Mouse (Mus musculus) midbrain, embryonic 11.5 days (tissue): Measurements from ENCODE around the gene Smurf2. TPM values are rescaled to one million over a fixed set of nuclear protein-coding genes. Genes with fewer than 3 reads are reported as not detected.

ENCODE experiments used
- ATAC-seq: fragments of 200-750 bp; cut with Nextera tagmentation; 2 replicates; pipeline ENCODE4 v1.8.0; 2017; ENCODE audit warnings: moderate TSS enrichment, moderate library complexity; ENCODE audit not compliant: low FRiP score
- DNase-seq: peaks from one replicate; pipeline ENCODE4 v3.0.0; 2015; ENCODE audit warnings: low spot score; ENCODE audit errors: missing footprints
- H3K27ac ChIP-seq: fragments of 300-500 bp; sonication (generic); 2 replicates; pipeline ENCODE4 v1.5.1; 2014; ENCODE audit warnings: low read depth, low read length
- H3K27me3 ChIP-seq: fragments of 300-500 bp; sonication (generic); 2 replicates; pipeline ENCODE4 v1.6.1; 2014; ENCODE audit warnings: mild to moderate bottlenecking, low read length, moderate library complexity, mixed read lengths; ENCODE audit not compliant: control insufficient read depth, insufficient read depth
- H3K36me3 ChIP-seq: fragments of 300-500 bp; sonication (generic); 2 replicates; pipeline ENCODE4 v1.6.1; 2014; ENCODE audit warnings: mild to moderate bottlenecking, low read length, moderate library complexity, mixed read lengths; ENCODE audit not compliant: control insufficient read depth, insufficient read depth
- H3K4me1 ChIP-seq: fragments of 300-500 bp; sonication (generic); 2 replicates; pipeline ENCODE4 v1.6.1; 2014; ENCODE audit warnings: low read length; ENCODE audit not compliant: control insufficient read depth, insufficient read depth
- H3K4me2 ChIP-seq: fragments of 300-500 bp; sonication (generic); 2 replicates; pipeline ENCODE4 v1.6.1; 2014; ENCODE audit warnings: mild to moderate bottlenecking, moderate library complexity
- H3K4me3 ChIP-seq: fragments of 300-500 bp; sonication (generic); 2 replicates; pipeline ENCODE4 v1.5.1; 2014; ENCODE audit warnings: low read depth, low read length
- H3K9ac ChIP-seq: fragments of 300-500 bp; sonication (generic); 2 replicates; pipeline ENCODE4 v1.6.1; 2014; ENCODE audit warnings: low read length
- H3K9me3 ChIP-seq: fragments of 300-500 bp; sonication (generic); 2 replicates; pipeline ENCODE4 v1.6.1; 2016; ENCODE audit warnings: low read length; ENCODE audit not compliant: control insufficient read depth
- WGBS: fragments of 180-500 bp; shearing (Covaris S2); extraction: QIAGEN DNeasy Blood & Tissue Kit; methylation state at CpG from one replicate; pipeline ENCODE4 v1.1.7; 2014; 5-methylcytosine and 5-hydroxymethylcytosine counted together
- polyA plus RNA-seq: library from polyadenylated mRNA; unstranded; fragments of >200 nt; fragmentation: Nextera tagmentation; extraction: Ambion mirVana; gene quantifications from 2 replicates; pipeline ENCODE4 v1.2.1, GENCODE M21; 2014

Gene Smurf2
- polyA plus RNA-seq, 1 experiment from 2014 or later, result 20.6 TPM

DNA sequence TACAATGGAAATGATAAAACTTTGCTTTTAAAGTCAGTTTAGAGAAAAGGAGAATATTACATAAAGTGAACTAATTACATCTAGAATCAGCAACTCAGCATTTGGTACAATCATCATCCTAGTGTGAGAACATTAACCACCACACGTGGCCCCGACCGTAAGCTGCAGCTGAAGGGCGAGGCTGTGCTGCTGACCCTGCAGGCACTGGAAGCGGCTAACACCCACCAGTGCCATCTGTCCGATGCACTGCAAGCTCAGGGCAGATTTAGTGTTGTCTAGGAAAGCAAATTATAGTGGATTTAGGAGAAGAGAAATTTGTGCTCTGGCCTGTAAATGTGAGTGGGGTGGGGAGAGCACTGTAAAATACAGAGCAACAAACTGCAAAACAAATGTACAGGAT lies 100.3 kb downstream of the Smurf2 start:
- Histone ChIP-seq H3K27ac (no peak overlapping the region), H3K4me1 (no peaks in the 10 kb centered on the region), H3K4me3 (no peak overlapping the region), H3K36me3 (peaks cover 12% of the 10 kb centered on the region), H3K27me3 (no peaks in the 10 kb centered on the region), H3K4me2 (no peak overlapping the region), H3K9me3 (no peaks in the 10 kb centered on the region), H3K9ac (no peak overlapping the region)
- WGBS, result 93% methylated on average over 6 of the region's 6 CpGs
- ATAC-seq, result no peak
- DNase-seq, result no peak

DNA sequence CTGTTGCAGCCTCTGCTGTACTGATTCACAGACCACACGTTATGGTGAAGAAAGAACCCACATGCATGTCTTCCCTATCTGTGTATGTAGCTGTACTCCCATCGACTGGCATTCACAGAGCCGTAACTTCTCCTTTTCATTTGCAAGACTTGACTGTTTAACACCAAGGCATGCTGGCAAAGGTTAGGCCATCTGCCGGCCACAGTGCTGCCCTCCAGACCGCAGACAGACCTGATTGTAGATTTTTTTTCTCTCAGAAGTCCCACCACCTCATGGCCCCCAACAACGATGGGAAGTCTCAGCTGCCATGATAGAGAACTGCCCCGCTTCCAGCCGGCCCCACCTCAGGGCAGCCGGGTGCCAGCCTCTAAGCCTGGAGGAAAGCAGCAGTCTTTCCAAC lies 100.9 kb downstream of the Smurf2 start:
- Histone ChIP-seq H3K4me1 (no peaks in the 10 kb centered on the region), H3K36me3 (peaks cover 12% of the 10 kb centered on the region), H3K9me3 (no peaks in the 10 kb centered on the region), H3K27me3 (no peaks in the 10 kb centered on the region), H3K4me2 (no peak overlapping the region), H3K27ac (no peak overlapping the region), H3K4me3 (no peak overlapping the region), H3K9ac (no peak overlapping the region)
- WGBS, result 93% methylated on average over 9 of the region's 9 CpGs
- ATAC-seq, result no peak
- no peak for DNase-seq

DNA sequence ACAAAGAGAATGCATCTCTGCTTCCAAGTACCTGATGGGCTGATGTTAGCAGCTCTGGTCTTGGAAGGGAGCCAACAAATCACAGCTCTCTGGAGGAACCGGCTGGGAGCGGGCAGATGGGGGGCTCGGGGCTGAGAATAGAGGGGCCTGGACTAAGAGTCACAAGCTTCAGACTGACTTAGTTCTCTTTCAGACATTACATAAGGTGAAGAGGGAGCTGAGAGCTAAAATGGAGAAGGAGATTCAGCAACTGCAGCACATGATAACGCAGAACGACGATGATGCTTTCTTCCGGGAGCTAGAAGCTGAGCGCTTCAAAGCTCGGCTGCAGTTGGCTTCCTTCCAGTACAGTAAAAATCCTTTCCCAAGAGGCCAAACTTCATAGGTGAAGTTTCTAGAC lies 102.2 kb downstream of the Smurf2 start:
- Histone ChIP-seq H3K9ac (no peak overlapping the region), H3K36me3 (peaks cover 6% of the 10 kb centered on the region), H3K27ac (no peak overlapping the region), H3K4me2 (no peak overlapping the region), H3K9me3 (no peaks in the 10 kb centered on the region), H3K27me3 (no peaks in the 10 kb centered on the region), H3K4me3 (no peak overlapping the region), H3K4me1 (no peaks in the 10 kb centered on the region)
- DNase-seq (no peak), ATAC-seq (no peak)
- 91% methylated on average over 9 of the region's 9 CpGs for WGBS

DNA sequence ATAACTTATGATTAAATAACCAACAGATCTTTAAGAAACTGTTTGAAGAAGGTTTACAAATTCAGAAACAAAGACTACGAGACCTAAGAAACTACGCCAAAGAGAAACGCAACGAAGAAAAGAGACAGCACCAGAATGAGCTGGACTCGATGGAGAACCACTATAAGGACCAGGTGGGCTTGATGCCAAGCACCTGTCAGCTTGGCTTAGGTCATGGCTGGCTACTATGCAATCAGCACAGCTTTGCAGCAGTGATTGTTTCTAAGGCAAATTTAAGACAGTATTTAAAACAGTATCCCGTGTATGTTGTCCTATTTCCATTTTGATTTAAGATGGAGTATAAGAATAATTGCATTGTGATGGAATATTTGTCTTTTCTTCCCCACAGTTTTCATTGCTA lies 102.7 kb downstream of the Smurf2 start:
- H3K27me3 ChIP-seq, result no peaks in the 10 kb centered on the region
- H3K9me3 ChIP-seq, result no peaks in the 10 kb centered on the region
- H3K9ac ChIP-seq, result no peak overlapping the region
- no peak overlapping the region for H3K4me2 ChIP-seq
- DNase-seq (no peak), ATAC-seq (no peak)
- no peak overlapping the region for H3K4me3 ChIP-seq
- H3K27ac ChIP-seq, result no peak overlapping the region
- no peaks in the 10 kb centered on the region for H3K4me1 ChIP-seq
- WGBS, result 95% methylated on average over 6 of the region's 6 CpGs
- H3K36me3 ChIP-seq, result peaks cover 6% of the 10 kb centered on the region; the same call in 1 of the 2 replicates

DNA sequence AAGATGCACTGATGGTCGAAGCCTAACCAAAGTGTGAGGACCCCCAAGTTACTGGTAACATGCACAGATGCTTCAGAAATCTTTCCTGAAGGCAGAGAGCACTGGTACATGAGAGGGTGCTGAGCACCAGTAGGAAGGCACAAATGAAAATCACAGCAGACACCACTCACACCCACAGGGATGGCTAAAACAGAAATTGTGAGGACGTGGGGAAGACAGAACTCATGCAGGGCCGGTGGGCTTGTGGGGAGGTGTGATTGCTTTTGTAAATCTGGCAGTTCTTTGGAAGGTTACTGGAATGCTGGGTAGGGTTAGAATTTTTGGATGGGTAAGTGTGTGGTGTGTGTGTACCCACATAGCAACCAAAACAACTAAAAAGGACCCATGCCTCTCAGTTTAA lies 103.4 kb downstream of the Smurf2 start:
- ATAC-seq, result no peak
- Histone ChIP-seq H3K4me3 (no peak overlapping the region), H3K4me1 (no peaks in the 10 kb centered on the region), H3K4me2 (no peak overlapping the region), H3K9ac (no peak overlapping the region), H3K36me3 (peaks cover 6% of the 10 kb centered on the region; the same call in 1 of the 2 replicates), H3K27ac (no peak overlapping the region), H3K27me3 (no peaks in the 10 kb centered on the region), H3K9me3 (no peaks in the 10 kb centered on the region)
- 88% methylated on average over 3 of the region's 3 CpGs for WGBS
- DNase-seq, result no peak

DNA sequence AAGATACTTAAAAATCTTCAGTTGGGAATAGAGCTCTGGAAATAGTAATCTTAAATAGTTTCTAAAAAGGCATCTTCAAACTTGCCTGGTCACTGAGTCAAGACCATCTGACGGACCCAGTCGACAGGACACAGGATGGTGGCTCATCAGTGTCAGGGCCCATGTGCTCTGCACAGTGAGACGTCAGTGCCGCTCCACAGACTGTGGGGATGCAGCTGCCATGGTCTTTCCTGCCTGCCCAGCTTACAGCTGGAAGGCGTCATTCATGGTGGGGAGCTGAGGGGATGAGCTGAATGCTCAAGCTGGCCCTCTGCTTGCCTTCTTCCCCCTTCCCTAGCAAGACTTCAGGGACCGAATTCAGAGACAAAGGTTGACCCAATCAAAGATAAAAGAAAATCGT lies 104.2 kb downstream of the Smurf2 start:
- H3K9ac ChIP-seq, result no peak overlapping the region
- ATAC-seq, result no peak
- 84% methylated on average over 7 of the region's 7 CpGs for WGBS

DNA sequence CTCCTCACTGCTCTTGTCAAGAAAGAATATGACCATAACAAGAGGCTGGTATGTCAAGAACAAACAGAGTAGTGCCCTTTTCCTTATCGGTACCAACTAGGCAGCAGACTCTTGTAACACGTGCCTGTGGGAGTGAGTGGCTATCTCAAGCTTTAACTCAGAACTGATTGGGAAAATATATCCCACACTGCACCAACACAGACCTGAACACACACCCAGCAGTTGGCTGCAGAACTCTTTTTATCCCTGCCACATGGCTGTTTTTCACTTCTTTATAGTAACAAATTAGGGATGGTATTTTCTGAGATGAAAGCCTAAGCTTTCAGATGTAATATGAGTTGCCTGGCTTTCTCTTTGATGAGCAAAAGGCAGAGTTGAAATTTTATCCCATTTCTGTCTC lies 104.8 kb downstream of the Smurf2 start:
- DNase-seq, result no peak
- no peaks in the 10 kb centered on the region for H3K27me3 ChIP-seq
- 99% methylated on average over 2 of the region's 2 CpGs for WGBS
- H3K36me3 ChIP-seq, result peaks cover 9% of the 10 kb centered on the region
- H3K9ac ChIP-seq, result no peak overlapping the region
- no peak overlapping the region for H3K4me2 ChIP-seq
- ATAC-seq, result no peak
- H3K27ac ChIP-seq, result no peak overlapping the region
- no peaks in the 10 kb centered on the region for H3K9me3 ChIP-seq
- H3K4me3 ChIP-seq, result no peak overlapping the region
- H3K4me1 ChIP-seq, result no peaks in the 10 kb centered on the region

More for the DNA sequence above, 104.2 kb downstream of the Smurf2 start:
- Histone ChIP-seq H3K27ac (no peak overlapping the region), H3K4me3 (no peak overlapping the region), H3K9me3 (no peaks in the 10 kb centered on the region), H3K36me3 (peaks cover 9% of the 10 kb centered on the region), H3K4me2 (no peak overlapping the region), H3K27me3 (no peaks in the 10 kb centered on the region), H3K4me1 (no peaks in the 10 kb centered on the region)
- DNase-seq, result no peak

DNA sequence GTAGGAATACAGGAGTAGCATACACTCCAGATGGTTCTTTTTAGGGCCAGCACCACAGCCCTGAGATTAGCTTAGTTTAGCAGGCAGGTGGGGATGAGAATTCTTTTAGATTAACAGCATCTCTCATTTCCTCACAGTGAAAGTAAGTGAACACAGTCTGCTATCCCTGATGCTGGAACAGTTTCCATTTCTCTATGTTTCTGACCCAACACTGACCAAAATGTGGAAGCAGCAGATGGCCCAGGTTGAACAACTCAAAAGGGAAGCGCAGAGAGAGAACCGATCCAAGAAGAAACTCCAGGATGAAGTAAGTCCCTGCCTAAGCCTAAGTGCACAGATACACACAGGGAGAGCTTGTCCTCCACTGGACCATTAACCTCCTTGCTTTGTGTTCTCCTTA lies 105.2 kb downstream of the Smurf2 start:
- H3K36me3 ChIP-seq, result peaks cover 9% of the 10 kb centered on the region

DNA sequence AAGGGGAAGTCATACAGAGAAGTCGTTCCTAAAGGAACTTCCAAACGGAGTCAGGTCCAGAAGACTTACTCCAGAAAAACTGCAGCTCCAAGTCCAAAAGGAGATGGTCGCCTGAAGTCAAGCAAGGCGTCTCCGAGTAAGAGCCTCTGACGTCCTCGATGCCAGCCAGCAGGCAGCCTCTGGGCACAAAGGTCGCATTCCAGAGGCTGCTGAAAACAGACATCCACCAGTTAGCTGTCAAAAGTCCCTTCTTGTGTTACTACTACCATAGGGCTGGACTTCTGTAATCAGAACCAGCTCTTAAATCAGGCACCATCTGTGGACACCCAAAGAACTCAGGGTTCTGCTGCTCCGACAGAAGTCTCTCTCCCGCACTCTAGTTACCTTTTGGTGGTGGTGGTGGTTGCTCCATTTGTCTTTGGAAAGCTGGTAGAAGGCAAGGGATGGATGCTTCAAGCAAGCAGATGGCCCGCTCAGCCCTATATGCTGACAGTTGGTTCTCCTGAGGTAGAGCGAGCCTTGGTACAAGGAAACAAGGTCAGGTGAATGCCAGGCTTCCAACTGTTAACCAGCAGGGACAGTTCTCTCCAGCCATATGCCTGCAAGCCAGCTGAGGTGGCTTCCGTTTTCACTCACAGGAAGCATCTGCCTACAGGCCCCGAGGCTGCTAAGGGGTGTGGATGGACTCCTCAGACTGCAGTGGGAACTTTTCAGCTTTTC lies 105.8 kb downstream of the Smurf2 start:
- Histone ChIP-seq H3K36me3 (peaks cover 9% of the 10 kb centered on the region), H3K27me3 (no peaks in the 10 kb centered on the region), H3K27ac (no peak overlapping the region), H3K4me3 (no peak overlapping the region), H3K4me1 (no peaks in the 10 kb centered on the region), H3K4me2 (no peak overlapping the region), H3K9me3 (no peaks in the 10 kb centered on the region), H3K9ac (no peak overlapping the region)
- 79% methylated on average over 14 of the region's 14 CpGs for WGBS
- DNase-seq (no peak), ATAC-seq (no peak)

More for the DNA sequence above, 105.2 kb downstream of the Smurf2 start:
- H3K4me1 ChIP-seq, result no peaks in the 10 kb centered on the region
- no peak overlapping the region for H3K9ac ChIP-seq
- no peaks in the 10 kb centered on the region for H3K27me3 ChIP-seq
- no peak overlapping the region for H3K4me2 ChIP-seq
- H3K27ac ChIP-seq, result no peak overlapping the region
- no peak for ATAC-seq
- WGBS, result 93% methylated on average over 2 of the region's 2 CpGs
- H3K9me3 ChIP-seq, result no peaks in the 10 kb centered on the region
- DNase-seq, result no peak
- no peak overlapping the region for H3K4me3 ChIP-seq
